Mouse (Mus musculus) heart, embryonic 13.5 days (tissue): ENCODE data around the gene Hist1h1c. TPM values are rescaled to one million over a fixed set of nuclear protein-coding genes. Genes with fewer than 3 reads are reported as not detected.
A peak's percentile ranks its signal among the peaks of the same experiment; 100 is the strongest.
"Not testable (repeated sequence)": the region's sequence is repeated elsewhere in the genome, so short reads cannot be mapped to it uniquely, and the experiment has no call there.

ENCODE experiments used
- ATAC-seq: fragments of 200-750 bp; cut with Nextera tagmentation; 2 replicates; pipeline ENCODE4 v1.8.0; 2017; ENCODE audit warnings: moderate TSS enrichment; ENCODE audit not compliant: insufficient number of reproducible peaks, low FRiP score, low TSS enrichment; ENCODE audit errors: extremely low read depth
- H3K27ac ChIP-seq: fragments of 300-500 bp; sonication (generic); replicated peaks from 2 replicates; pipeline ENCODE4 v1.5.1; 2015; ENCODE audit warnings: moderate library complexity, mild to moderate bottlenecking, inconsistent platforms
- H3K27me3 ChIP-seq: fragments of 300-500 bp; sonication (generic); replicated peaks from 2 replicates; pipeline ENCODE4 v1.6.1; 2015; ENCODE audit warnings: mild to moderate bottlenecking, inconsistent platforms
- H3K36me3 ChIP-seq: fragments of 300-500 bp; sonication (generic); 2 replicates; pipeline ENCODE4 v1.6.1; 2015; ENCODE audit warnings: mild to moderate bottlenecking, inconsistent platforms
- H3K4me1 ChIP-seq: fragments of 300-500 bp; sonication (generic); 2 replicates; pipeline ENCODE4 v1.6.1; 2015; ENCODE audit warnings: inconsistent platforms
- H3K4me2 ChIP-seq: fragments of 300-500 bp; sonication (generic); 2 replicates; pipeline ENCODE4 v1.6.1; 2015; ENCODE audit warnings: inconsistent platforms, mild to moderate bottlenecking, moderate library complexity
- H3K4me3 ChIP-seq: fragments of 300-500 bp; sonication (generic); 2 replicates; pipeline ENCODE4 v1.5.1; 2015; ENCODE audit warnings: moderate library complexity, mild to moderate bottlenecking, inconsistent platforms
- H3K9ac ChIP-seq: fragments of 300-500 bp; sonication (generic); 2 replicates; pipeline ENCODE4 v1.6.1; 2015; ENCODE audit warnings: inconsistent platforms, mild to moderate bottlenecking, moderate library complexity
- H3K9me3 ChIP-seq: fragments of 300-500 bp; sonication (generic); 2 replicates; pipeline ENCODE4 v1.6.1; 2016; ENCODE audit warnings: inconsistent platforms
- WGBS: fragments of 180-500 bp; shearing (Covaris S2); methylation state at CpG from one replicate; pipeline ENCODE4 v1.1.7; 2015; ENCODE audit warnings: mixed read lengths; 5-methylcytosine and 5-hydroxymethylcytosine counted together
- polyA plus RNA-seq: library from polyadenylated mRNA; unstranded; fragments of >200 nt; fragmentation: Nextera tagmentation; extraction: Ambion mirVana; gene quantifications from 2 replicates; pipeline ENCODE4 v1.2.1, GENCODE M21; 2015

Hist1h1c gene
- polyA plus RNA-seq, 1 experiment from 2014 or later, result 31.2 TPM

GRCm38 (mm10) chr13:23763586-23764323, 25.1 kb downstream of the Hist1h1c start, which contains the start of gene Hist1h1a:
Hist1h1a (plus strand) TSS chr13:23763666.
- no peaks in the 10 kb centered on the region for H3K9me3 ChIP-seq
- no peaks in the 10 kb centered on the region for H3K27me3 ChIP-seq
- WGBS, result 3% methylated on average over 34 of the region's 34 CpGs
- H3K4me3 ChIP-seq, result peak within 1 kb of the TSS; percentile 67
- H3K4me2 ChIP-seq, result peak within 1 kb of the TSS; percentile 79
- peak within 1 kb of the TSS; percentile 96 for H3K27ac ChIP-seq
- peak within 1 kb of the TSS; percentile 88 for H3K9ac ChIP-seq
- peaks cover 33% of the 10 kb centered on the region for H3K4me1 ChIP-seq
- no peaks in the 10 kb centered on the region for H3K36me3 ChIP-seq
- ATAC-seq, result peak; percentile 70

GRCm38 (mm10) chr13:23764324-23765171, 25.9 kb downstream of the Hist1h1c start:
- WGBS, result 35% methylated on average over 12 of the region's 12 CpGs
- Histone ChIP-seq H3K9me3 (no peaks in the 10 kb centered on the region), H3K27me3 (no peaks in the 10 kb centered on the region), H3K27ac (peak overlapping the region; percentile 96), H3K4me2 (peak overlapping the region; percentile 79), H3K36me3 (no peaks in the 10 kb centered on the region), H3K4me3 (peak overlapping the region; percentile 67), H3K4me1 (peaks cover 35% of the 10 kb centered on the region), H3K9ac (peak overlapping the region; percentile 88)
- no peak for ATAC-seq

GRCm38 (mm10) chr13:23765172-23765513, 26.5 kb downstream of the Hist1h1c start:
- no peak overlapping the region for H3K27ac ChIP-seq
- H3K9me3 ChIP-seq, result no peaks in the 10 kb centered on the region
- H3K36me3 ChIP-seq, result no peaks in the 10 kb centered on the region
- H3K9ac ChIP-seq, result no peak overlapping the region
- 89% methylated on average over 1 of the region's 1 CpGs for WGBS
- no peak for ATAC-seq
- no peak overlapping the region for H3K4me3 ChIP-seq
- H3K4me1 ChIP-seq, result peaks cover 30% of the 10 kb centered on the region
- H3K4me2 ChIP-seq, result peak overlapping the region; percentile 79
- no peaks in the 10 kb centered on the region for H3K27me3 ChIP-seq

GRCm38 (mm10) chr13:23766772-23767171, 28.2 kb downstream of the Hist1h1c start:
- no peak for ATAC-seq
- no peak overlapping the region for H3K4me3 ChIP-seq
- no peak overlapping the region for H3K9ac ChIP-seq
- H3K27ac ChIP-seq, result no peak overlapping the region
- no peaks in the 10 kb centered on the region for H3K27me3 ChIP-seq
- no peaks in the 10 kb centered on the region for H3K36me3 ChIP-seq
- no peaks in the 10 kb centered on the region for H3K9me3 ChIP-seq
- H3K4me1 ChIP-seq, result peaks cover 25% of the 10 kb centered on the region
- no peak overlapping the region for H3K4me2 ChIP-seq

- no peak for ATAC-seq
- 42% methylated on average over 5 of the region's 5 CpGs for WGBS
- Histone ChIP-seq H3K4me1 (peaks cover 19% of the 10 kb centered on the region), H3K4me3 (no peak overlapping the region), H3K9ac (no peak overlapping the region), H3K4me2 (no peak overlapping the region), H3K9me3 (no peaks in the 10 kb centered on the region), H3K36me3 (no peaks in the 10 kb centered on the region), H3K27ac (no peak overlapping the region), H3K27me3 (no peaks in the 10 kb centered on the region)
These were observed 30.3 kb downstream of the Hist1h1c start for GRCm38 (mm10) chr13:23768834-23769397.

- 85% methylated on average over 2 of the region's 2 CpGs for WGBS
- H3K4me3 ChIP-seq, H3K27ac ChIP-seq, H3K9ac ChIP-seq, H3K9me3 ChIP-seq, H3K4me2 ChIP-seq, H3K27me3 ChIP-seq, ATAC-seq, H3K36me3 ChIP-seq: not testable (repeated sequence)
- H3K4me1 ChIP-seq, result peaks cover 12% of the 10 kb centered on the region
These were observed 31.0 kb downstream of the Hist1h1c start, which contains the start of gene Trim38 for GRCm38 (mm10) chr13:23769613-23770012. Trim38 (plus strand) TSS chr13:23769913.

- H3K36me3 ChIP-seq, result no peaks in the 10 kb centered on the region
- H3K27ac ChIP-seq, result 0 out of 2 replicates have a peak overlapping the region, but pooled peaks have one; percentile 28
- 12% methylated on average over 21 of the region's 21 CpGs for WGBS
- peak overlapping the region; percentile 34 for H3K4me3 ChIP-seq
- peak overlapping the region; percentile 66 for H3K4me2 ChIP-seq
- H3K9me3 ChIP-seq, result no peaks in the 10 kb centered on the region
- peaks cover 9% of the 10 kb centered on the region; the same call in 1 of the 2 replicates for H3K4me1 ChIP-seq
- H3K9ac ChIP-seq, result peak overlapping the region; percentile 65; the same call in 1 of the 2 replicates
- ATAC-seq, result peak; percentile 66; the same call in 1 of the 2 replicates
- H3K27me3 ChIP-seq, result no peaks in the 10 kb centered on the region
These were observed 34.1 kb downstream of the Hist1h1c start for GRCm38 (mm10) chr13:23772561-23773313.

GRCm38 (mm10) chr13:23778339-23778738, 39.7 kb downstream of the Hist1h1c start:
- H3K27me3 ChIP-seq, result no peaks in the 10 kb centered on the region
- WGBS, result 84% methylated on average over 7 of the region's 7 CpGs

GRCm38 (mm10) chr13:23779025-23779424, 40.4 kb downstream of the Hist1h1c start:
- H3K27me3 ChIP-seq, result no peaks in the 10 kb centered on the region
- ATAC-seq, result no peak
- H3K9me3 ChIP-seq, result no peaks in the 10 kb centered on the region
- H3K4me1 ChIP-seq, result no peaks in the 10 kb centered on the region
- no peaks in the 10 kb centered on the region for H3K36me3 ChIP-seq
- H3K27ac ChIP-seq, result no peak overlapping the region
- H3K9ac ChIP-seq, result no peak overlapping the region
- WGBS, result 45% methylated on average over 4 of the region's 4 CpGs
- H3K4me2 ChIP-seq, result no peak overlapping the region
- no peak overlapping the region for H3K4me3 ChIP-seq

More at GRCm38 (mm10) chr13:23778339-23778738, 39.7 kb downstream of the Hist1h1c start:
- no peaks in the 10 kb centered on the region for H3K36me3 ChIP-seq
- H3K4me1 ChIP-seq, result peaks cover under 1% of the 10 kb centered on the region; the same call in 1 of the 2 replicates
- no peak overlapping the region for H3K4me2 ChIP-seq
- no peak for ATAC-seq
- H3K9ac ChIP-seq, result no peak overlapping the region
- H3K4me3 ChIP-seq, result no peak overlapping the region
- no peaks in the 10 kb centered on the region for H3K9me3 ChIP-seq
- H3K27ac ChIP-seq, result no peak overlapping the region
